Mouse (Mus musculus) cerebellum, adult 2 months (tissue): ENCODE results near the gene AC131692.1.

ENCODE experiments used
- CTCF ChIP-seq: fragments of 200-500 bp; IDR thresholded peaks from 2 replicates; pipeline ENCODE4 v1.5.1; 2011; ENCODE audit warnings: low read depth, mild to moderate bottlenecking, control low read depth, low read length, moderate library complexity, borderline replicate concordance; ENCODE audit not compliant: insufficient read depth
- POLR2A ChIP-seq: fragments of 200-500 bp; IDR thresholded peaks from 2 replicates; pipeline ENCODE4 v1.6.1; 2011; ENCODE audit warnings: low read length, control low read depth, borderline replicate concordance; ENCODE audit not compliant: insufficient read depth

DNA sequence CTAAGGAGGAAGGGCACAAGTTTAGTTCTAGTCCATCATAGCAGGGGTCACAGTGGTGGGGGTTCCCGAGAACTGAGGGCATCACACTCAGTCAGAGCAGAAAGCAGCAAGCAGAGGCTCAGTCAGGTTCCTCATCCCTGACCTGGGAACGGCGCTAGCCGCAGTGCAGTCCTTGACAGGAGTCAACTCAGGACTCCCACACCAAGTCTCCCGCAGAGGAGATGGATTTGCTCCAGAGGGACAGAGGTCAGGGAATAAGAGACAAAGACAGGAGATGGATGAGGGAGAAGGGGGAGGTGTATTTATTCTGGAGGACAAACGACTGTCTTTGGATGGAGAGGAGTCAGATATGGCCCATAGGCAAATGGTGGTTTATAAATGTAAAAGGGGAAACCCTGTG lies 18.9 kb downstream of the AC131692.1 start:
- TF ChIP-seq POLR2A, result no peak
- no peak for TF ChIP-seq CTCF
